Mouse (Mus musculus): ENCODE data around the gene Fibin. TPM values are rescaled to one million over a fixed set of nuclear protein-coding genes. Genes with fewer than 3 reads are reported as not detected.

The Fibin gene
- not detected for polyA plus RNA-seq (2021)

GRCm38 (mm10) chr2:110362432-110363283 is at the start of gene Fibin:
Gene Fibin (minus strand): TSS chr2:110363183.
- no peak for ATAC-seq
- TF ChIP-seq CTCF (IDR thresholded peaks at IDR 0.05), result no peak
- POLR2A ChIA-PET, result no interaction called here

GRCm38 (mm10) chr2:110411428-110411827 is 48.4 kb upstream of the Fibin start:
- no peak for TF ChIP-seq CTCF (IDR thresholded peaks at IDR 0.05)
- in situ Hi-C loops (cut with MboI; ENCODE audit: low pct_unique_long_range_greater_than_20kb), result no loop called here
- ATAC-seq (no peak), DNase-seq (ENCODE audit: low read depth, low spot score) (no peak)
- no peaks in the 10 kb centered on the region for H3K27me3 ChIP-seq
- ChIA-PET CTCF (interaction anchor here (1.0 kb wide), 1 partner anchor 19 kb away, joined by 3 read pairs; no protein-coding TSS in a partner anchor), POLR2A (no interaction called here)

More at GRCm38 (mm10) chr2:110362432-110363283, at the start of gene Fibin:
- DNase-seq (ENCODE audit: low read depth, low spot score), result no peak
- H3K27me3 ChIP-seq, result no peaks in the 10 kb centered on the region
- in situ Hi-C loops (cut with MboI; ENCODE audit: low pct_unique_long_range_greater_than_20kb), result no loop called here
- CTCF ChIA-PET, result interaction anchor here (2.2 kb wide), 1 partner anchor 10 kb away, joined by 10 read pairs; no protein-coding TSS in a partner anchor

- ChIA-PET CTCF (interaction anchor here (1.2 kb wide), 1 partner anchor 179 kb away, joined by 3 read pairs; no protein-coding TSS in a partner anchor), POLR2A (no interaction called here)
- DNase-seq (ENCODE audit: low read depth, low spot score), result no peak
- TF ChIP-seq CTCF (IDR thresholded peaks at IDR 0.05), result no peak
- in situ Hi-C loops (cut with MboI; ENCODE audit: low pct_unique_long_range_greater_than_20kb), result no loop called here
- H3K27me3 ChIP-seq, result no peaks in the 10 kb centered on the region
- no peak for ATAC-seq
Measured at GRCm38 (mm10) chr2:110408757-110409156, 45.8 kb upstream of the Fibin start.

GRCm38 (mm10) chr2:110392714-110393336 is 29.8 kb upstream of the Fibin start:
- ATAC-seq (no peak), DNase-seq (ENCODE audit: low read depth, low spot score) (no peak)
- no peak for TF ChIP-seq CTCF (IDR thresholded peaks at IDR 0.05)
- ChIA-PET CTCF (interaction anchor here (1.4 to 1.6 kb wide), 2 partner anchors 10 to 19 kb away, joined by 3 to 4 read pairs; no protein-coding TSS in a partner anchor), POLR2A (no interaction called here)
- no peaks in the 10 kb centered on the region for H3K27me3 ChIP-seq
- in situ Hi-C loops (cut with MboI; ENCODE audit: low pct_unique_long_range_greater_than_20kb), result no loop called here

GRCm38 (mm10) chr2:110390736-110391409 is 27.9 kb upstream of the Fibin start:
- TF ChIP-seq CTCF (IDR thresholded peaks at IDR 0.05), result no peak
- ATAC-seq (no peak), DNase-seq (ENCODE audit: low read depth, low spot score) (no peak)
- ChIA-PET CTCF (no interaction called here), POLR2A (no interaction called here)
- in situ Hi-C loops (cut with MboI; ENCODE audit: low pct_unique_long_range_greater_than_20kb), result no loop called here
- no peaks in the 10 kb centered on the region for H3K27me3 ChIP-seq

- in situ Hi-C loops (cut with MboI; ENCODE audit: low pct_unique_long_range_greater_than_20kb), result no loop called here
Measured at GRCm38 (mm10) chr2:110379811-110380210, 16.8 kb upstream of the Fibin start.

GRCm38 (mm10) chr2:110376660-110377059 is 13.7 kb upstream of the Fibin start:
- POLR2A ChIA-PET, result no interaction called here
- CTCF ChIA-PET, result interaction anchor here (1.2 kb wide), 1 partner anchor 8 kb away, joined by 3 read pairs; no protein-coding TSS in a partner anchor
- H3K27me3 ChIP-seq, result no peaks in the 10 kb centered on the region
- DNase-seq (ENCODE audit: low read depth, low spot score) (no peak), ATAC-seq (no peak)
- no peak for TF ChIP-seq CTCF (IDR thresholded peaks at IDR 0.05)
- in situ Hi-C loops (cut with MboI; ENCODE audit: low pct_unique_long_range_greater_than_20kb), result no loop called here

More at GRCm38 (mm10) chr2:110379811-110380210, 16.8 kb upstream of the Fibin start:
- ChIA-PET POLR2A (no interaction called here), CTCF (no interaction called here)
- no peak for ATAC-seq
- no peaks in the 10 kb centered on the region for H3K27me3 ChIP-seq
- no peak for TF ChIP-seq CTCF (IDR thresholded peaks at IDR 0.05)
- no peak for DNase-seq (ENCODE audit: low read depth, low spot score)

GRCm38 (mm10) chr2:110375475-110375874 is 12.5 kb upstream of the Fibin start:
- no peak for DNase-seq (ENCODE audit: low read depth, low spot score)
- no peak for TF ChIP-seq CTCF (IDR thresholded peaks at IDR 0.05)
- in situ Hi-C loops (cut with MboI; ENCODE audit: low pct_unique_long_range_greater_than_20kb), result no loop called here
- H3K27me3 ChIP-seq, result no peaks in the 10 kb centered on the region
- ChIA-PET POLR2A (no interaction called here), CTCF (interaction anchor here (1.2 kb wide), 1 partner anchor 10 kb away, joined by 3 read pairs; no protein-coding TSS in a partner anchor)
- no peak for ATAC-seq

- ATAC-seq (peak; percentile 95), DNase-seq (ENCODE audit: low read depth, low spot score) (peak; percentile 65)
- ChIA-PET POLR2A (no interaction called here), CTCF (interaction anchor here (1.7 kb wide), 1 partner anchor 10 kb away, joined by 10 read pairs; the partner anchor contains the start of gene Fibin)
- TF ChIP-seq CTCF (IDR thresholded peaks at IDR 0.05), result no peak
- no peaks in the 10 kb centered on the region for H3K27me3 ChIP-seq
- in situ Hi-C loops (cut with MboI; ENCODE audit: low pct_unique_long_range_greater_than_20kb), result no loop called here
Measured at GRCm38 (mm10) chr2:110373186-110373585, 10.2 kb upstream of the Fibin start.

GRCm38 (mm10) chr2:110367382-110367887 is 4.5 kb upstream of the Fibin start:
- H3K27me3 ChIP-seq, result no peaks in the 10 kb centered on the region
- in situ Hi-C loops (cut with MboI; ENCODE audit: low pct_unique_long_range_greater_than_20kb), result no loop called here
- ATAC-seq (no peak), DNase-seq (ENCODE audit: low read depth, low spot score) (no peak)
- ChIA-PET CTCF (no interaction called here), POLR2A (interaction anchor here (0.7 kb wide), 1 partner anchor 73 kb away, joined by 3 read pairs; no protein-coding TSS in a partner anchor)
- TF ChIP-seq CTCF (IDR thresholded peaks at IDR 0.05), result no peak
